Mouse (Mus musculus): Measurements from ENCODE around the gene Inafm1. TPM values are rescaled to one million over a fixed set of nuclear protein-coding genes. Genes with fewer than 3 reads are reported as not detected.
"Not testable (repeated sequence)": the region's sequence is repeated elsewhere in the genome, so short reads cannot be mapped to it uniquely, and the experiment has no call there.

The Inafm1 gene
- polyA plus RNA-seq, 1 experiment from 2014 or later = 21.1 TPM

- no peak for ATAC-seq (ENCODE audit: low read depth)
- H3K27me3 ChIP-seq (replicated peaks; ENCODE audit: control insufficient read depth, insufficient read depth, low read length) = no peaks in the 10 kb centered on the region
- 28% methylated on average over 8 of the region's 8 CpGs for WGBS
Observed at GRCm38 (mm10) chr7:16263015-16263787, 10.2 kb downstream of the Inafm1 start.

GRCm38 (mm10) chr7:16261097-16261496 is 12.3 kb downstream of the Inafm1 start:
- no peak overlapping the region for H3K4me3 ChIP-seq (ENCODE audit: low read depth, low read length)
- WGBS = 71% methylated on average over 1 of the region's 1 CpGs
- no peak for ATAC-seq (ENCODE audit: low read depth)

More at GRCm38 (mm10) chr7:16263015-16263787, 10.2 kb downstream of the Inafm1 start:
- Histone ChIP-seq H3K36me3 (ENCODE audit: control insufficient read depth, insufficient read depth, low read length) (no peaks in the 10 kb centered on the region), H3K4me3 (ENCODE audit: low read depth, low read length) (no peak overlapping the region), H3K4me2 (ENCODE audit: low read depth, low read length) (no peak overlapping the region), H3K4me1 (ENCODE audit: control insufficient read depth, insufficient read depth, low read length) (no peaks in the 10 kb centered on the region), H3K9ac (ENCODE audit: low read depth, low read length) (no peak overlapping the region), H3K9me3 (ENCODE audit: control insufficient read depth, low read length) (peaks cover 16% of the 10 kb centered on the region; the same call in 1 of the 2 replicates), H3K27ac (replicated peaks; ENCODE audit: low read depth, low read length) (no peak overlapping the region)
- peak; percentile 81 for DNase-seq (ENCODE audit: low spot score)

GRCm38 (mm10) chr7:16259110-16259590 is 14.3 kb downstream of the Inafm1 start, which contains the start of gene C5ar1:
Gene C5ar1, minus strand, starts transcription at chr7:16259540.
- H3K36me3 ChIP-seq (ENCODE audit: control insufficient read depth, insufficient read depth, low read length) = no peaks in the 10 kb centered on the region
- H3K9me3 ChIP-seq (ENCODE audit: control insufficient read depth, low read length) = 0 out of 2 replicates have a peak, but pooled peaks cover 5% of the 10 kb centered on the region
- no peaks in the 10 kb centered on the region for H3K4me1 ChIP-seq (ENCODE audit: control insufficient read depth, insufficient read depth, low read length)
- DNase-seq (ENCODE audit: low spot score) = no peak
- H3K4me2 ChIP-seq (ENCODE audit: low read depth, low read length) = no peak within 1 kb of the TSS
- ATAC-seq (ENCODE audit: low read depth) = no peak
- whole genome bisulfite sequencing = 73% methylated on average over 5 of the region's 5 CpGs
- no peak within 1 kb of the TSS for H3K27ac ChIP-seq (replicated peaks; ENCODE audit: low read depth, low read length)
- H3K27me3 ChIP-seq (replicated peaks; ENCODE audit: control insufficient read depth, insufficient read depth, low read length) = no peaks in the 10 kb centered on the region
- no peak within 1 kb of the TSS for H3K4me3 ChIP-seq (ENCODE audit: low read depth, low read length)
- H3K9ac ChIP-seq (ENCODE audit: low read depth, low read length) = no peak within 1 kb of the TSS

More at GRCm38 (mm10) chr7:16261097-16261496, 12.3 kb downstream of the Inafm1 start:
- Histone ChIP-seq H3K4me1 (ENCODE audit: control insufficient read depth, insufficient read depth, low read length) (no peaks in the 10 kb centered on the region), H3K27me3 (replicated peaks; ENCODE audit: control insufficient read depth, insufficient read depth, low read length) (no peaks in the 10 kb centered on the region), H3K27ac (replicated peaks; ENCODE audit: low read depth, low read length) (no peak overlapping the region), H3K9ac (ENCODE audit: low read depth, low read length) (no peak overlapping the region), H3K36me3 (ENCODE audit: control insufficient read depth, insufficient read depth, low read length) (no peaks in the 10 kb centered on the region), H3K4me2 (ENCODE audit: low read depth, low read length) (no peak overlapping the region), H3K9me3 (ENCODE audit: control insufficient read depth, low read length) (peaks cover 16% of the 10 kb centered on the region; the same call in 1 of the 2 replicates)
- DNase-seq (ENCODE audit: low spot score) = no peak

GRCm38 (mm10) chr7:16257830-16258229 is 15.6 kb downstream of the Inafm1 start:
- H3K27me3 ChIP-seq (replicated peaks; ENCODE audit: control insufficient read depth, insufficient read depth, low read length) = no peaks in the 10 kb centered on the region
- WGBS = 88% methylated on average over 11 of the region's 11 CpGs
- no peak overlapping the region for H3K4me2 ChIP-seq (ENCODE audit: low read depth, low read length)
- no peak overlapping the region for H3K4me3 ChIP-seq (ENCODE audit: low read depth, low read length)
- no peaks in the 10 kb centered on the region for H3K4me1 ChIP-seq (ENCODE audit: control insufficient read depth, insufficient read depth, low read length)
- DNase-seq (ENCODE audit: low spot score) = no peak
- no peak for ATAC-seq (ENCODE audit: low read depth)
- no peak overlapping the region for H3K9ac ChIP-seq (ENCODE audit: low read depth, low read length)
- H3K36me3 ChIP-seq (ENCODE audit: control insufficient read depth, insufficient read depth, low read length) = no peaks in the 10 kb centered on the region
- H3K27ac ChIP-seq (replicated peaks; ENCODE audit: low read depth, low read length) = no peak overlapping the region
- H3K9me3 ChIP-seq (ENCODE audit: control insufficient read depth, low read length) = no peaks in the 10 kb centered on the region

GRCm38 (mm10) chr7:16255963-16256362 is 17.5 kb downstream of the Inafm1 start:
- H3K4me3 ChIP-seq (ENCODE audit: low read depth, low read length); DNase-seq (ENCODE audit: low spot score); ATAC-seq (ENCODE audit: low read depth); H3K36me3 ChIP-seq (ENCODE audit: control insufficient read depth, insufficient read depth, low read length); H3K27ac ChIP-seq (replicated peaks; ENCODE audit: low read depth, low read length); H3K9me3 ChIP-seq (ENCODE audit: control insufficient read depth, low read length); H3K4me1 ChIP-seq (ENCODE audit: control insufficient read depth, insufficient read depth, low read length); H3K4me2 ChIP-seq (ENCODE audit: low read depth, low read length); H3K9ac ChIP-seq (ENCODE audit: low read depth, low read length); H3K27me3 ChIP-seq (replicated peaks; ENCODE audit: control insufficient read depth, insufficient read depth, low read length): not testable (repeated sequence)
- WGBS = 93% methylated on average over 4 of the region's 4 CpGs

GRCm38 (mm10) chr7:16254195-16254594 is 19.2 kb downstream of the Inafm1 start:
- H3K27ac ChIP-seq (replicated peaks; ENCODE audit: low read depth, low read length) = no peak overlapping the region
- no peaks in the 10 kb centered on the region for H3K9me3 ChIP-seq (ENCODE audit: control insufficient read depth, low read length)
- H3K9ac ChIP-seq (ENCODE audit: low read depth, low read length) = no peak overlapping the region
- no peak overlapping the region for H3K4me2 ChIP-seq (ENCODE audit: low read depth, low read length)
- H3K36me3 ChIP-seq (ENCODE audit: control insufficient read depth, insufficient read depth, low read length) = no peaks in the 10 kb centered on the region
- H3K27me3 ChIP-seq (replicated peaks; ENCODE audit: control insufficient read depth, insufficient read depth, low read length) = no peaks in the 10 kb centered on the region
- H3K4me1 ChIP-seq (ENCODE audit: control insufficient read depth, insufficient read depth, low read length) = no peaks in the 10 kb centered on the region
- 62% methylated on average over 4 of the region's 4 CpGs for WGBS
- H3K4me3 ChIP-seq (ENCODE audit: low read depth, low read length) = no peak overlapping the region
- ATAC-seq (ENCODE audit: low read depth) (no peak), DNase-seq (ENCODE audit: low spot score) (no peak)

- no peak overlapping the region for H3K9ac ChIP-seq (ENCODE audit: low read depth, low read length)
- H3K9me3 ChIP-seq (ENCODE audit: control insufficient read depth, low read length) = no peaks in the 10 kb centered on the region
- DNase-seq (ENCODE audit: low spot score) (no peak), ATAC-seq (ENCODE audit: low read depth) (no peak)
- no peaks in the 10 kb centered on the region for H3K4me1 ChIP-seq (ENCODE audit: control insufficient read depth, insufficient read depth, low read length)
- no peak overlapping the region for H3K27ac ChIP-seq (replicated peaks; ENCODE audit: low read depth, low read length)
- 83% methylated on average over 5 of the region's 5 CpGs for WGBS
- no peaks in the 10 kb centered on the region for H3K27me3 ChIP-seq (replicated peaks; ENCODE audit: control insufficient read depth, insufficient read depth, low read length)
- H3K4me2 ChIP-seq (ENCODE audit: low read depth, low read length) = no peak overlapping the region
- no peaks in the 10 kb centered on the region for H3K36me3 ChIP-seq (ENCODE audit: control insufficient read depth, insufficient read depth, low read length)
- H3K4me3 ChIP-seq (ENCODE audit: low read depth, low read length) = no peak overlapping the region
Observed at GRCm38 (mm10) chr7:16250687-16251086, 22.7 kb downstream of the Inafm1 start.

- Histone ChIP-seq H3K27ac (replicated peaks; ENCODE audit: low read depth, low read length) (no peak overlapping the region), H3K9me3 (ENCODE audit: control insufficient read depth, low read length) (no peaks in the 10 kb centered on the region), H3K9ac (ENCODE audit: low read depth, low read length) (no peak overlapping the region), H3K4me2 (ENCODE audit: low read depth, low read length) (no peak overlapping the region), H3K4me1 (ENCODE audit: control insufficient read depth, insufficient read depth, low read length) (no peaks in the 10 kb centered on the region), H3K4me3 (ENCODE audit: low read depth, low read length) (no peak overlapping the region), H3K36me3 (ENCODE audit: control insufficient read depth, insufficient read depth, low read length) (no peaks in the 10 kb centered on the region), H3K27me3 (replicated peaks; ENCODE audit: control insufficient read depth, insufficient read depth, low read length) (no peaks in the 10 kb centered on the region)
- DNase-seq (ENCODE audit: low spot score) = no peak
- WGBS = 83% methylated on average over 1 of the region's 4 CpGs
- no peak for ATAC-seq (ENCODE audit: low read depth)
Observed at GRCm38 (mm10) chr7:16245958-16246357, 27.5 kb downstream of the Inafm1 start.

GRCm38 (mm10) chr7:16244067-16244466 is 29.4 kb downstream of the Inafm1 start, which contains the start of gene C5ar2:
Gene C5ar2, minus strand, starts transcription at chr7:16244154.
- Histone ChIP-seq H3K9ac (ENCODE audit: low read depth, low read length) (no peak within 1 kb of the TSS), H3K4me1 (ENCODE audit: control insufficient read depth, insufficient read depth, low read length) (no peaks in the 10 kb centered on the region), H3K27me3 (replicated peaks; ENCODE audit: control insufficient read depth, insufficient read depth, low read length) (no peaks in the 10 kb centered on the region), H3K4me3 (ENCODE audit: low read depth, low read length) (no peak within 1 kb of the TSS), H3K4me2 (ENCODE audit: low read depth, low read length) (no peak within 1 kb of the TSS), H3K27ac (replicated peaks; ENCODE audit: low read depth, low read length) (no peak within 1 kb of the TSS), H3K9me3 (ENCODE audit: control insufficient read depth, low read length) (no peaks in the 10 kb centered on the region), H3K36me3 (ENCODE audit: control insufficient read depth, insufficient read depth, low read length) (no peaks in the 10 kb centered on the region)
- ATAC-seq (ENCODE audit: low read depth) = no peak
- WGBS = 68% methylated on average over 5 of the region's 5 CpGs
- peak; percentile 7 for DNase-seq (ENCODE audit: low spot score)

All from embryonic facial prominence, embryonic 14.5 days (tissue).